Mouse (Mus musculus) lung, postnatal 4 days (tissue): Measurements from ENCODE around the gene Mast3.

Experiments
- DNase-seq, 2 experiments: peaks; one replicate each; pipeline ENCODE4 v3.0.0; 2021

Gene Mast3

DNA sequence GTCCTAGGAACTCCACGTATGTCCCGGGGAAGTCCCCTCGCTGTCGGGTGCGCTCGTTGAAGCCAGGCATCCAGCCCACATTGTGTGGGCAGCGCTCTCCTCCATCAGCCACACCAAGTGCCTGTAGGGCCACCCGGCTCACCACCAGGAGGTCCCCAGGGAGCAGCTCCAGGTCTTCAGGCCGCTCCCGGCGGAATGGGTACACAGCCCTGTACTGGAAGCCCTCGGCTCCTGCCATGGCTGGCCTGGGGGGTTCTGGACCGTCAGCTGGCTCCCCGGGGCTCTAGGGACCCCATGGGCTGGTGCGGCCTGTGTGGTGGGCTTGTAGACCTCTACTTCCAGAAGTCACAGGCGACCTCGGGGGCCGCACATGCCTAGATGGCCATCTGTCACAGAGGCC lies 30.1 kb downstream of the Mast3 start:
- DNase-seq: no peak

DNA sequence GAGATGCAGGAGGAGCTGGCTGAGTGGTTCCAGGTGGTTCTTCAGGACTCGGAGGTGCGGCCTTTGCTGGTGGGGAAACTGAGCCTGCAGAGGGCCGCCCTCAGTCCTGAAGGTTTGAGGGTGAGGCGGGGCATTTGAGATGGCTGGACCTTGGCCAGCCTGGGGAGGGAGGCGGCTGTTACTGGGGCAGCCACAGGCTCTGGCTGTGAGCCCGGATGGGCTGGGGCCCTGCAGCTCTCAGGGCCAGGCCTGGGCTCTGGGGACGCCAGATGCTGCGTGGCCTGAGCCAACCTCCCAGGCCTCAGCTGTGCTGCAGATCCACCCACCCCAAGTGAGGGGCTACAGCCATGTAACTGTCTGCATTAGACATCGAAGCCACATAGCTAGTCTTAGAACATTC lies 31.0 kb downstream of the Mast3 start:
- DNase-seq: peak; percentile 79 to 93

DNA sequence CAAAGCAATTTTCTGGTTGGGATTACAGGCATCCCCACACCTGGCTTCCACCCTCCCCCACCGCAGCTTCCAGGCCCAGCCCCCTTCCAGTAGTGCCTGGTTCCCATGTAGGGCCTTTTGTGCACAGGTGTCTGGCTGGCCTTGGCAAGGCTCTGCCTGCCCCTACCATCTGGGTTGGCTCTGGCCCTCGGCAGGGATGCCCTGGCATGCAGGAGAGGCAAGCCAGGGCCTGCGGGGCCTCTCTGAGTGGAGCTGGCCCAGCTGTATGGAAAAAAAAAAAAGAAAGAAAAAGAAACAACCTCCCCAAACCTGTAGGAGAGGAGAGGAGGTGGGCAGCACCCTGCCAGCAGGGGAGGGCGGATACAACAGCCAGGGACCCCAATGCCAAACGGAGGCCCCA lies 31.4 kb downstream of the Mast3 start:
- no peak for DNase-seq

DNA sequence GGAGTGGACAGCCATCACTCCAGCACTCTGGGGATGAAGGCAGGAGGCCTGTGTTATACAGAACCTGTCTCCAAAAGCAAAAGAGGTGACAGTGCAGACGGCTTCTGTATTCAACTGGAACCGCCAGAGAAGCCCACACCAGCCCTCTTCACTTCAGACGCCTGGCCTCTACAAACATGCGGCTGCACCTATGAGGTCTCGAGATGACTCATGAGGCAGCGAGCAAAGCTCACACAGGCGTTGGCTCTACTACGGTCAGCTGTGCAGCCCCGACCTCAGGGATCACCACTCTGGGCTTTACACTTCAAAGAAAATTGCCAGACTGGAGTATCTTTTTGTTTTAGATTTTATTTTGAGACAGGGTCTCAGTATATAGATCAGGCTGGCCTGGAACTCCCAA lies 32.0 kb downstream of the Mast3 start:
- no peak for DNase-seq

DNA sequence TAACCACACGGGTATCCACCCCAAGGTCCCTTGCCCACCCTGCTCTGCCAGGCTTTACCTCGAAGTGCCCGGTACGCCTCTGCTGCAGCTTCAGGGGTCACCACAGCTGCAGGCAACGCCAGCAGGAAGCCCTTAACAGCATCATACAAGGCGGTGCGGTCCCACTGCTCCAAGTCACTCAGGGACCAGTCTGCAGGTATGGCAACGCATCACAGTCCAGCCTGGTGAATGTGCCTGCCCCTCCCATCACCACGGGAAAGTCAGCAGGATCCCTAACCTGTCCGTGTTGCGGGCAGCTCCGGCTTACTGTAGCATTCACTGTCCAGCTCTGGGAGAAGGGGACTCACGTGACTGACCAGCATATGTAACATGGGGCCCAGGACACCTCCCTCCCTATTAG lies 32.8 kb downstream of the Mast3 start:
- no peak for DNase-seq

DNA sequence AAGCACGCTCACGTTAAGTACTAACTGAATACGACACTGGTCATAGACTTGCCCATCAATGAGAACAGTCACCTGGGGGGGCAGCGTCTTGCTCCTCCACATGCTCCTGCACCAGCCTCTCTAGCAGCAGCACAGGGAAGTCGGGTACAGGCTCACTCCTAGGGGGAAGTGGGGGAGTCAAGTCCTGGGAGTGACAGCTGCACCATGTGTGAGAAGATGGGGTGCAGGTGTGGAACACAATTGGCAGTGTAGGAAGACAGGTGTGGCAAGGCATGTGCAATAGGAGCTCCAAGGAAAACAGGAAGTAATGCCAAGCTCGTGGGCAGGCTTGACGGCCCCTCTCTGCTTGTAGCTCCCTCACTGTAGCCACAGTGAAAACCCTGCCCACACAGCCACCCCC lies 33.6 kb downstream of the Mast3 start:
- no peak for DNase-seq

DNA sequence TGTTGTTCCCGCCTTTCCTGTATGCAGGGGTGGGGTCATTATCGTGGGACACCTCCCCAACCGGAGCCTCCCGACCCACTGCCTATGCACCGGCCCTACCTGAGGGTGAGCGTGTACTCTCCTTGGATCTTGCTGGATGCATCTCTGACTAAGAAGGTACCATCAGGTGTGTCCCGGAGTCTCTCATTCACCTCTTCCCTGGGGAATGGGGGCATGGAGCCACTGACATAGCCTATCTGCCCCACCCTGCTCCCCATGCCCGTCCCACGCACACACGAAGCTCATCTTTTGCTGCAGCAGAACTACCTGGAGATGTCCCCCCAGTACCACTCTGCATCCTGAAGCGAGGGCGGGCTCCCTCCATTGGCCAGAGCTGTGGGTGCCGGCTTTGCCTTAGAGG lies 34.1 kb downstream of the Mast3 start:
- DNase-seq: no peak

DNA sequence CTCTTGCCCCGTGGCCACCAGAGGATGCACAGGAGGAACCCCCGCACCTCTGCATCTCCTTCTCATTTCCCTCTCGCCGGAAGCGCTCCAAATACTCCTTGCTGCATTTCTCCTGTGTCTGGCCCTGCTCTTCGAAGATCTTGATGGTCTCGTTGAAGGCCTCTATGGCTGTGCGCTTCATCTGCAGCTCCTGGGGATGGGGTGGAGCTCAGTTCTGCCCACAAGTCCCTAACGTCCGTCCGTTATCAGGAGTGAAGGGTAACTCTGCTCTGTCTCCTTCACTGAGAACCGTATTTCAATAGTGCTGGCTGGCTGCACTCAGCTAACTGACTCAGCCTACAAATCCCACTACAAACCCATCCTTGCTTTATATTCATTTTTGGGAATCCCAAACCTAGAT lies 35.0 kb downstream of the Mast3 start:
- DNase-seq: no peak

DNA sequence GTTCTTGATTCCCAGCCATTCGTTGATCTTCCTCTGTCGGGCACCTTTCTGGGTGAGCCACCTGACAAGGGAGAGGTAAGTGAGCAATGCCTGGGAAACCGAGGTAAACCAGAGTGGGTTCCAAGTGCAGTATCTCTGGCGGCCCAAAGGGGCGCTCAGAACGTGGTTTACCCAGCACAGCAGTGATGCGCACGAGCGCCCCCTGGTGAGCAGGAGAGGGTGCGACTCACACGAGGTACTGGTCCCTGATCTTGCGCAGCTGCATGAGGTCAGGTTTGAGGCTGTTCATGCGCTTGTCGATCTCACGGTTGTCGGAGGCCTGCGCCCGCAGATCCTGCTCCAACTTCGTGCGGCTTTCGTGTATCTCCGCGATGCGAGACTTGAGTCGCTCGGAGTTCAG lies 35.5 kb downstream of the Mast3 start:
- DNase-seq: peak; percentile 93 to 97

DNA sequence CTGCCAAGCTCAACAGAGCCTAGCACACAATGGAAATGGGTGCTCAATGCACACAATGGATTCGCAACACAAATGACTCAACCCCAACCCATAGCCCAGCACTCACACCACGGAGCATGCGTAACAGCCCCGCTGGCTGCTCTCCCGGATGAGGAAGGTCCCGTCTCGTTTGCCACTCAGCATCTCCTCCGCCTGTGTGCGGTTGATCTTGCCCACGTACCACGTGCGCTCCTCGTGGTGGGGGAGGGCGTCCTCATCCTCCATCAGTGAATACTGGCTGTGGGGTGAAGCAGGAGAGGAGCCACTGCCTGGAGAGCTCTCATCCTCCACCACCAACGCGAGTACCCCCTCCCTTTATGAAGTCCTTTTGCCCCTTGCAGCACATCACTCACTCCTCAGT lies 35.9 kb downstream of the Mast3 start:
- DNase-seq: peak; percentile 61 to 62

DNA sequence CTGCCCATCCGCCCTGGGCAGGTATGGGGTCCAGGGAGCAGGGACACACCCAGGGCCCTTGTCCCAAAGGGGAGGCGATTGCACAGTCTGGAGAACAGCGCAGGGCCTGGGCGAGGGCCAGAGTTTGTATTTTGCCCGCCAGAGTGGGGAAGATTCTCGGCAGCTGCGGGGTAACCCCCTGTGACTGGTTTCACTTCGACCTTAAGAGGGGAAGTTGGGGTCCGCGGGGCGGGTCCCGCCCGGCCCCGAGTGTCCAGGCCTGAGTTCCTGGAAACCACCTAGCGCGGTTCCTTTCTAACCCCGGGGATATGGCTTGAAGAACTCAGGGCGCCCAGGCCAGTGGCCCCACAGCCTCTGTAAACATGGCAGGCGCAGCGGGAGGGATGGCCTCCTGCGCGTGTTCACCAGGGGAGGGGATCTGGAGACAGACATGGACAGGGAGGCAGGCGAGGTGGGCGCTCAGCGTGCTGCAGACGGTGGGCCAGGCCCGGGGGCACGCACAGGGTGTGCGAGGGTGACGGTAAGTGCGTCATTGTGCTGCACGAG lies 36.5 kb downstream of the Mast3 start:
- DNase-seq: peak; percentile 60 to 72

DNA sequence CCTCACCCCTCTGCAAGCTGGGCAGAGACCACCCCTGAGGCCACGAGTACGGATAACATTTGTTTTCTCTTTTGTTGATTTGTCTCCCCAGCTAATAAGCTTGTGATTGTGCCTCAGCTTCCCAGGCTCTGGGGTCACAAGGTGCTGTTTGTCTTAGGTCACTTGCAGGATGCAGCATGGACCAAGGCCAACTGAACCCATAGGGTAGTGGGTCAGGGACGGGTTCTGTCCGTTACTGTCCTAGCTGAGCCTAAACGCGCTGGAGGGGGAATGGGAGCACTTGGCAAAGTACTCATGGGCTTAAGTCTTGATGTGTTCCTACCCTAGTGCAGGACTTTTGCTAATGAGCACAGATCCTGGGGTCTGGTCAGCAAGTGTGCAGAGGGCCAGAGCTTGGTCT lies 37.4 kb downstream of the Mast3 start:
- no peak for DNase-seq

DNA sequence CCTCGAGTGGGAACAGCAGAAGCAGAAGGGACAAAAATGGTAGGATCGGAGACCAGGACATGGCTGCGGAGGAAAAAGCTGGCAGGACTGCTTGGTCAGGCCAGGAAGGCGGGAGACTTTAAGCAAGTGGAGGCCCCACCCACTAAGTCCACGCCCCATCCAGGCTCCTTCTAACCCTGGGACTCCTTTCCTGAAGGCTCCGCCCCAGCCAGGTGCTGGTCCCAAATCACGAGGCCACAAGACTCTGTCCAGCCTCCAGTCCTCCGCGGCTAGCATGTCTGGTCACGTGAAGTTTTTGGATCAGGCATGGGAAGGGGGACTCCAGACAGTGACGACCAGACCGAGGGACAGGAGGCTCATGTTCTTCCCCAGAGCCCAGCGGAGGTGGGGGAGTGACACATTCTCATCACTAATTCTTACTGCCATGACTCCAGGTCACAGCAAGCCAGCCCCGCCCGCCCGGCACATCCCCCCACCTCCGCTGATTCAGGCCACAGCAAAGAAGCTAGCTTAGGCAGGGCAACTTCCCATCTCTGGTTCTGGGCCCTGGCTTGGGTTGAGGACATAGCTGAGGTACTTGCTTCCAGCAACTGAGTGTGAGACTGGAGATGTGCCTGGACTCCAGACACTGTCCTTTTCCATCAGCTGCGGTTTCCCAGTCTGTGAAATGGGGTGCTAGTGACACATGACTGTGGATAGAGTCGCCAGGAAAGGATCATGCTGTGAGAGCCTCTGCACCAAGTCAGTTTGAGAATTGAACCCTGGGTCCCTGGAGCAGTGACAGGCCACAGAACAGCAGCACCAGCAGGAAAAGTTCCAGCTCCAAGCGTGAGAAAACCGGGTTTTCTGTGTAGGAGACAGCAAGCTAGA lies 38.0 kb downstream of the Mast3 start:
- peak; percentile 86 to 90 for DNase-seq

DNA sequence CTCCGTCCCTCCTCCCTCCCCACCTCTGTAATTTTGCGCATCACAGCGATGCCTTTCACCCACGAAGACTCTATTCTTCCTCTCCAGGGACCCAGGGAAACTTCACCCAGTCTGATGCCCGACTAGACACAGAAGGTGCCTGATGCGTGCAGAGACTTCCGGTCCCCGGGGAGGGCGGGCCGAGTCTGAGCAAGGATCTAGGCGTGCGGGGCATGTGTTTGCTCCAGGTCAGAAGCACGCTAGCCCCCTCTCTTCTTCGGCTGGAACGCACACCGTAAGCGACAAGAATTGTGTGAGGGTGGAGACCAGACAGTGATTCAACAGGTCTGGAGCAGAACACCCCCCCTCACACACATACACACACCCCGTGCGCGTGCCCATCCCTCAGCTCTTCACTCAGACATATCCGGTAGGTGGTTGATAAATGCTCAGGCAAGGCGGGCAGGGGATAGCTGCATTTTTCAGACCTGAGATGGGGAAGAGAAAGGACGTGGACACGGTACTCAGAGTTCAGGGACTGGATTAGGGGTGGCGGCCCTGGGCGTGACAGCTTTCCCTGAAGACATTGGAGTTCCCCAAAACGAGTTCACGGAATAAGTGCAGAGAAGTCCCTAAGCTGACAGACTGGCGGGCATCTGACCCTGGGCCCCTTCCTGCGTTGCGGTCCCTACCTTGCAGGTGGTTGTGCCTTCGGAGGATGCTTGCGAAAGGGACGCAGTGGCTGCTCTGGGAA lies 38.9 kb downstream of the Mast3 start:
- DNase-seq: peak; percentile 68 to 69

DNA sequence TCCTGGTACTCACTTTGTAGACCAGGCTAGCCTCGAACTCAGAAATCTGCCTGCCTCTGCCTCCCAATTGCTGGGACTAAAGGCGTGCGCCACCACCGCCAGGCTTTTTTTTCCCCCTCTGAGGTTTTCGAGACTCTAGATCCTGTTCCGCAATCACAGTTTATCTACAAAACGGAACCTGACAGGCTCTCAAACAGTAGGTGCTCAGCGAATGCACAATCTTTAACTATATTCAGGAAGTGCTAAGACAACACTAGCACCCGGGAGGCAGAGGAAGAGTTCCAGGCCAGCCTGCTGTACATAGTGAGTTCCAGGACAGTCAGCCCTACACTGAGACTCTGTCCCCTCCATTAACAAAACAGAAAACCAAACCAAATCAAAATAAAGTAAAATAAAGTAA lies 39.5 kb downstream of the Mast3 start:
- DNase-seq: no peak

DNA sequence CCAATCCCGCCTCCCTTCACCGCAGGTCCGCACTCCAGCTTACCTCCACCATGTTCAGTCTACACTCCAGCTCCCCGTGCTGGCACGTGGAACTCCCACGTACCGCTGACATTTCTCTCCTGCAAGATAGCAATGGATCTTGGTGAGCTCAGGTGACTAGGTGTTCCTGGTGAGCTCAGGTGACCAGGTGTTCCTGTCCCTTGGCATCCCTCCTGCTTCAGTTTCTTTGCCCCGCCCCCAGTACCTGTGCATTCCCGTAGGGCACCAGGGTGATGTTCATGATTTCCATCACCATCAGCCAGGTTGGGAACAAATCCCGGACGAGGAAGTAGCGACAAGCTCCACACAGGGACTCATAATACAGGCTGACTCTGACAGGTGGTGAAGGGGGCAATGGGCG lies 40.2 kb downstream of the Mast3 start:
- DNase-seq: no peak

DNA sequence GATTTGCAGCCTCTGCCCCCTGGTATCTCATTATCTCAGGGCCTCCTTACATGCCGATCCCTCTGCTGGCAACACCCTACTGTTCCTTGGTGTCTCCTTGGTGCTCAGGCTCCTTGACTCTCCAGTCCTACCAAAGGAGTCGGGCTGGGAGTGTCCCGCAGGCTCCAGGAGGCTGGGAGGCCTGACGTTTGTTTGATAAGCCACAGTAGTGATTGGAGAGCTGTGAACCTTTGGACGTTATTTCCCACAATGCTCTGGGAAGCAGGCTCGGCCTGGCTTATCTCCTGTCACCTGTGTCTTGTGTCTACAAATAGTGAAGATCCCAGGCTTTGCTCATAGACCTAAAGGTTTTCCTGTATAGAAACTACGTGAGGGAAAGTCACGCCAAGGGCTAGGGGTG lies 40.8 kb downstream of the Mast3 start:
- DNase-seq: no peak

DNA sequence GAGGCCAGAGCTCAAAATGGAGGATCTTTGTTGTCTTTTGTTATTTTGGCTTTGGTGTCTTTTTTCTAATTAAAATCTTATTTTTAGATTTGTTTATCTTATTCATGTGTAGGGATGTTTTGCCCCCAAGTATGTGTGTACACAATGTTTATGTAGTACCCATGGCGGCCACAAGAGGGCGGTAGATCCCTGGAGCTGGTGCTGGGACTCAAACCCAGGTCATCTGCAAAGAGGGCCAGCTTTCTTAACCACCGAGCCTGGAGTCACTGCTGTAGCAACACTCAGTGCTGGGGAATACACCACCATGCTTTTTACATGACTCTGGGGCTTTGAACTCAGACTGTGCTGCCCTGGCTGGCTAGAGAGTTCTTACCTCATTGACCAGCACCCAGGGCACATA lies 41.5 kb downstream of the Mast3 start:
- peak in 1 of 2 experiments; percentile 72 for DNase-seq

DNA sequence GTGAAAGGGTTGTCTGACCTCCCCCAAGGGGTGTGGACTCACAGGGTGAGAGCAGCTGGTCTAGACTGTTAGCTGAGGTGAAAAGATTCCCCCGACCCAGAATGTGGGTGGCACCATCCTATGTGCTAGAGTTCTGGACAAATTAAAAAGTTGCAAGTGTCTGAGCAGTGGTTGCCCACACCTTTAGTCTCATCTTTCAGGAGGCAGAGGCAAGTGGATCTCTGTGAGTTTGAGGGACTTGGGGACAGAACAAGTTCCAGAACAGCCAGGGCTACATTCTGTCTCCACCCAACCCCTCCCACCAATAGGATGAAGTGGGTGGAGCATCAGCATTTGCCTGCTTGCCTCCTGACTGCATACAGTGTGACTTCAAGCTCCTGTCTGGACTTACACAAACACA lies 42.7 kb downstream of the Mast3 start:
- no peak for DNase-seq

DNA sequence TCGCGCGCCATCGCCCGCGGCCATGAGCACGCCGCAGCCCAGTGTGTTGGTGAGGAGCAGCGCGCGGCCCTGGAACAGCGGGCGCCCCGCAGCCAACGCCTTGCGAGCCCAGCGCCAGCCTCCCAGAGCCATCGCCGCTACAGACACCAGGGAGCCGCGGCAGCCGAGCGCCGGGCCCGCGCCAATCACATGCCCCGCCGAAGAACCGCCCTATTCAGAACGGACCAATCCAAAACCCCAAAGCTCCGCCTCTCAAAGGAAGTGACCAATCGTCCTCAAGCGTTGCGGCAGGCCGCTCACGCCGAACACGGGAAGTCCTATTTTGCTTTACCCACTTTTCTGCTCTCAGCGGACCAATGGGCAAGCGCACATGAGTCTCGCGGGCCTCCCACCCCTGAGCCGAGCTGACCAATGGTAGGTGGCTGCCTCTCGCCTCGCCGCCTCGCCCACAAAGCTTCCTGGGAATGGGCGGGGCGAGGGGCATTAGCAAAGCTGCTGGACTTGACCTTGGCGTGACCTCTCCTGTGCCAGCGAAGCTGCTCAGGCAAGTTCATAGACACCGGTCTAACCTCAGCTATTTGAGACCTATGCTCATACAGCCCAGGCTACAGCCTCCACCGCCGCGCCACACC lies 44.0 kb downstream of the Mast3 start, which contains the start of gene Mpv17l2:
Gene Mpv17l2, minus strand, starts transcription at position 172 of the 632 bp plus-strand sequence.
- DNase-seq: peak; percentile 97 to 98

DNA sequence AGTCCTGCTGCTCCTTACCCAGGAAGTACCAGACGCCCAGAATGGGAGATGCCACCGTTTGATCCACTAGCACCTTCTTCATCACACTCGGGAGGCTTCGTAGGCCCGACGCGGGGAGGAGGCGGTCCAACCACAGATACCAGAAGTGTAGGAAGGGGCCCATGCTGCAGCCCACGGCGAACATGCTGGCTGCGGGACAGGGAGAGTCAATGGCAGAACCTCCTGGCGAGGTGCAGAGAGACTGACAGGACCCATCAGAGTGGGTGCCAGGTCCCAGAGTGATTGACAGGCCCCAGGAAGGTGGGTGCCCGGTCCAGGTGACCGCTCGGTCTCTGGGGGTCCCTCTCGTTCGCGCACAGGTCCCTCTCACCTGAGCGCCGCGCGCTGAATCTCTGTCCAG lies 44.5 kb downstream of the Mast3 start:
- no peak for DNase-seq

DNA sequence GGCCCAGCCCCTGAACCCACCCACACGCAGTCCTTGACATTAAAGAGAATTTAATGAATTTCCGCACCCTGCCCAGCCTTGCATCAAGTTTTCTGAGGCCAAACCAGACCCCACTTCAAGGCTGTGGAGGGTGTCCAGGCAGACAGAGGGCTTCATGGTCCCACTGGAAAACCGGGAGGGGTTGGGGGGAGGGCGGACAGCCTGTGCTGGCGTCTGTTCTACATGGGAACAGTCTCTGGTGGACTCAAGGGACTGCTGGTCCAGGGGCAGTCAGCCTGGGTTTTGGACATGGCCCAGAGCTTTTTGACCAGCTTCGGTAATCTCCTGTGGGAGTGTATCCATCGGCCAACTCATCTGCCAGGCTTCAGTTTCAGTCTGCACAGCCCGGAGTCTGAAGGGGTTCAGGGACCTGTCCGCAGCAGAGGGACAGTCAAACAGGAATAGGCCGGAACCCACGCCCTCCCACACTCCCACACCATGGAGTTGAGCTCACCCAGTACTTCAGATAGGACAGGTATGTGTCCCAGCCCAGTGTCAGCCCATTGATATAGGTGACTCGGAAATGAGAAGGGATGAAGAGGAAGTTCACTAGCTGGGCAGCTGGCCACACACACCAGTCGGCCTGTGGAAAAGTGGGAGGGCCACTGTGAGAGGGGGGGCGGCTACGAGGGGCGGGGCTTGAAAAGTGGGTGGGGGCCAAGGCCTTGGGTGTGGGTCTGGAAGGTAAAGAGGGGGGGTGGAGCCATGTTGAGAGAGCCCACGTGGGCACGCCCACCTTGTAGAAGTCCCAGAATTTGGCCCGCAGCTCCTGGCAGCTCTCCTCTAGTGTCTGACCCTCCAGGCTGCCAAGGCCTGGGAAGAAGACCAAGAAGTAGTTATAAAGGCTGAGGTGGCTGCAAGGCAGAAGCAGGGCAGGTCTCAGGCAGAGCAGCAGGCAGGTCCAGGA lies 46.0 kb downstream of the Mast3 start:
- DNase-seq: peak; percentile 66 to 80

DNA sequence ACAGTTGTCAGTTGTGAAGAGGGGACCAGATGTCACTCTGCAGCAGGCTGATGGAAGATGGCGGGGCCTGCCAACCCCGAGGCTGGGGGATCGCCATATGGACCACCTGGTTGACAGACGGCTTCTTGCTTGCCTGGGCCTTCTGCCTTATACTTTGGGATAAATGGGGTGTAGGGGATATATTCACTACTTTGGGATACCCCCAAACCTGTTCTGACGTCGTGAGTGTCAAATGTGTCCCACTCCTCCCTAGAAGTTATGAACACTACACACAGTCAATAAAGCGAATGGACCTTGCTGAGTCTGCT lies 46.6 kb downstream of the Mast3 start:
- peak in 1 of 2 experiments; percentile 23 for DNase-seq
